Mouse (Mus musculus): ENCODE data around the gene Pprc1. TPM values are rescaled to one million over a fixed set of nuclear protein-coding genes. Genes with fewer than 3 reads are reported as not detected.

Gene Pprc1
- polyA plus RNA-seq, 1 experiment, result 10.1 TPM

DNA sequence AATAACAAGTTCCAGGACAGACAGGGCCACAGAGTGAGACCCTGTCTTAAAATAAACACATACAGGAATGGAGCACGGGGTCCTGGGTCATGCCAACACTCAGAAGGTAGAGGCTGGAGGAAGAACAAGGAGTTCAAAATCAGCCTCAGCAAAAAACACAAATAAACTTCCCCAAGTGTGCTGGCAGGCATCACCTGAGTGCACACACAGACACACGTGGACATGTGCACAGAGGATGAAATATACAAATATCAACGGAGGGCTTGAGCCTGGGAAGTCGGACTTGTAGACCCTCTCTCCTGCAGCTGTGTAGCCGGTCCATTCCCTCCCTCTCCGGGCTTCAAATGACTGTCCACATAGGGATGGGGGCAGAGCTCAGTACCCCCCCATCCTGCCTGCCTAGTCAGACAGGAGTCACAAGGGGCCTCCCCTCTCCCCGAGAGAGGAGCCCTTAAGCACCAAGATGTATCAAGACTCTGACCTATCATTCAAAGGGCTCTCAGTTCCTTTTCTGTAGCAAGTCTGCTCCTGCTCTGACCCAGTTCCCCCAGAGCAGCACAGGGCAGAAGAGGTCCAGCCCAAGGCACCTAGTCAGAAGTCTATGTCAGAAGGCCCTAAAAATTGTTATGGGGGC, 3.3 kb upstream of the Pprc1 start:
- Histone ChIP-seq H3K4me1 (ENCODE audit: control insufficient read depth, insufficient read depth, low read length) (peaks cover 21% of the 10 kb centered on the region), H3K36me3 (ENCODE audit: control insufficient read depth, insufficient read depth, low read length) (no peaks in the 10 kb centered on the region), H3K4me3 (ENCODE audit: control insufficient read depth, low read depth, low read length) (no peak overlapping the region), H3K27ac (ENCODE audit: control insufficient read depth, insufficient read depth, low read depth, low read length) (no peak overlapping the region), H3K27me3 (ENCODE audit: control insufficient read depth, insufficient read depth, low read length) (no peaks in the 10 kb centered on the region)
- no peak for TF ChIP-seq CTCF (IDR thresholded peaks at IDR 0.05; ENCODE audit: control insufficient read depth, insufficient read depth, insufficient replicate concordance, low read depth, low read length)
- TF ChIP-seq POLR2A (IDR thresholded peaks at IDR 0.05; ENCODE audit: control insufficient read depth, low read depth, low read length), result no peak

DNA sequence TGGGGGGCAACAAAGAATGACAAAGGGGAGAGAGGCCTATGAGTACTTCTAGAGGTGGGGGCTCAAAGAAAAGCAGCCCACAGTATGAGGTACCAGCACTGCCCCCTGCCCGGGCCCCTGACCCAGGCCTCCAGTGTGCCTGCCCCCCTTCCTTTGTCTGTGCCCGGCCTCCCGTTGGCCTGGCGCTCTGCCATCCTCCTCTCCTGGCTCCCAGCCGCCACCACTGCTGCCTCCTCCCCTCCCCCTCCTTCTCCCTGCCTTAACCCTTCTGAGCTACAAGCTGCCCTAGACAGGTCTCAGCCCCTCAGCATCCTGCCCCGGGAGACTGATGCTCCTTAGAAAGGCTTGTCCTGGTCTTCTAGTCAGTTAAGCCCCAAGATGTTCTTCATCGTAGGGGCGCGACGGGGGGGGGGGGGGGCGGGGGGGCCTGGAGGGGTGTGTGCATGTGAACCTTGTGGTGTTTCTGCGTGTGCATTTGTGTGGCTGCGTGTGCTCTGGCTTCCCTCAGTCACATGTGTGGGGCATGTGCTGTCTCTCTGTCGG, 2.7 kb upstream of the Pprc1 start:
- H3K4me1 ChIP-seq (ENCODE audit: control insufficient read depth, insufficient read depth, low read length), result peaks cover 24% of the 10 kb centered on the region
- H3K27me3 ChIP-seq (ENCODE audit: control insufficient read depth, insufficient read depth, low read length), result no peaks in the 10 kb centered on the region
- H3K36me3 ChIP-seq (ENCODE audit: control insufficient read depth, insufficient read depth, low read length), result no peaks in the 10 kb centered on the region
- TF ChIP-seq CTCF (IDR thresholded peaks at IDR 0.05; ENCODE audit: control insufficient read depth, insufficient read depth, insufficient replicate concordance, low read depth, low read length) (no peak), POLR2A (IDR thresholded peaks at IDR 0.05; ENCODE audit: control insufficient read depth, low read depth, low read length) (no peak)
- H3K4me3 ChIP-seq (ENCODE audit: control insufficient read depth, low read depth, low read length), result no peak overlapping the region
- H3K27ac ChIP-seq (ENCODE audit: control insufficient read depth, insufficient read depth, low read depth, low read length), result no peak overlapping the region

DNA sequence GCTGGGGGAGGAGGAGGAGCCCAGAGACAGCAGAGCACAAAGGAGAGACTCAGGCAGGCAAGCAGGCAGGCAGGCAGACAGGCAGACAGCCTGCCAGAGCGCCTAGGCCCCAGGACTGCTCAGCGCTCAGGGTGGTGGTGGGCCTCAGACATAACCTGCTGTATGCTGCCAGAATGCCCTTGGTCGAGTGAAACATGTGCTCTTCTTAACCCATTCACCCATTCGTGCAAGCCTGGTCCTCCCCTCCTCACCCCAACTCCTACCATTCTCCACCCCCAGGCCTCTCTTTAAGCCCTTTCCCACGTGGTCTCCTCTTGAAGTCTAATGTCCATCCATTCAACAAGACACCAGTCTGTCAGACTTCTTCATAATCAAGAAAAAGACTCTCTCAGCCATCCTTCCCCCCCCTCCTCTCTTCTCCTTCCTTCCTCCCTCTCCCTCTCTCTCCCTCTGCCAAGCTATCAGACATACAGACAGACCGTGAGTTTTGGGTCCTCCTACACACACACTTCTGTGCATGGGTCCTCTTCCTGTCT, 2.1 kb upstream of the Pprc1 start:
- Histone ChIP-seq H3K4me3 (ENCODE audit: control insufficient read depth, low read depth, low read length) (no peak overlapping the region), H3K36me3 (ENCODE audit: control insufficient read depth, insufficient read depth, low read length) (no peaks in the 10 kb centered on the region), H3K27ac (ENCODE audit: control insufficient read depth, insufficient read depth, low read depth, low read length) (no peak overlapping the region), H3K4me1 (ENCODE audit: control insufficient read depth, insufficient read depth, low read length) (peaks cover 24% of the 10 kb centered on the region), H3K27me3 (ENCODE audit: control insufficient read depth, insufficient read depth, low read length) (no peaks in the 10 kb centered on the region)
- TF ChIP-seq POLR2A (IDR thresholded peaks at IDR 0.05; ENCODE audit: control insufficient read depth, low read depth, low read length) (no peak), CTCF (IDR thresholded peaks at IDR 0.05; ENCODE audit: control insufficient read depth, insufficient read depth, insufficient replicate concordance, low read depth, low read length) (no peak)

DNA sequence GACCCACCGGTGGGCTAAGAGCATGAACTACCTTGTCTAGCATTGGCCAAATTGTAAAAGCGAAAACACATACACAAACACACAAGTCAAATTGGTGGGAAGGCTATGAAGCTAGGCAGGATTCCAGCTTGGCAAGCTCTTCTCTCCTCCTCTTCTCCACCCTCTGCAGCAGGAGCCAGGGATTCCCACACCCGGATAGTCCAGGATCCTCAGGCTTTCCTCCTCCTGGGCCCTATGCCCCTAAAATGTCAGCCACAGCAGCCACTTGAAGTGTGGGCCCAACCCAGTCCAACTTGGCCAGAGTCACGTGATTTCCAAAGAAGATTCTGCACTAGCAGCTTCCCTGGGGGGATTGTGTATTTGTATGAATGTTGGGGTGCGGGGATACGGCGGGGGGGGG, 1.3 kb upstream of the Pprc1 start:
- no peaks in the 10 kb centered on the region for H3K27me3 ChIP-seq (ENCODE audit: control insufficient read depth, insufficient read depth, low read length)
- no peaks in the 10 kb centered on the region for H3K36me3 ChIP-seq (ENCODE audit: control insufficient read depth, insufficient read depth, low read length)
- no peak overlapping the region for H3K4me3 ChIP-seq (ENCODE audit: control insufficient read depth, low read depth, low read length)
- H3K27ac ChIP-seq (ENCODE audit: control insufficient read depth, insufficient read depth, low read depth, low read length), result no peak overlapping the region
- TF ChIP-seq CTCF (IDR thresholded peaks at IDR 0.05; ENCODE audit: control insufficient read depth, insufficient read depth, insufficient replicate concordance, low read depth, low read length) (no peak), POLR2A (IDR thresholded peaks at IDR 0.05; ENCODE audit: control insufficient read depth, low read depth, low read length) (no peak)
- H3K4me1 ChIP-seq (ENCODE audit: control insufficient read depth, insufficient read depth, low read length), result peaks cover 24% of the 10 kb centered on the region

DNA sequence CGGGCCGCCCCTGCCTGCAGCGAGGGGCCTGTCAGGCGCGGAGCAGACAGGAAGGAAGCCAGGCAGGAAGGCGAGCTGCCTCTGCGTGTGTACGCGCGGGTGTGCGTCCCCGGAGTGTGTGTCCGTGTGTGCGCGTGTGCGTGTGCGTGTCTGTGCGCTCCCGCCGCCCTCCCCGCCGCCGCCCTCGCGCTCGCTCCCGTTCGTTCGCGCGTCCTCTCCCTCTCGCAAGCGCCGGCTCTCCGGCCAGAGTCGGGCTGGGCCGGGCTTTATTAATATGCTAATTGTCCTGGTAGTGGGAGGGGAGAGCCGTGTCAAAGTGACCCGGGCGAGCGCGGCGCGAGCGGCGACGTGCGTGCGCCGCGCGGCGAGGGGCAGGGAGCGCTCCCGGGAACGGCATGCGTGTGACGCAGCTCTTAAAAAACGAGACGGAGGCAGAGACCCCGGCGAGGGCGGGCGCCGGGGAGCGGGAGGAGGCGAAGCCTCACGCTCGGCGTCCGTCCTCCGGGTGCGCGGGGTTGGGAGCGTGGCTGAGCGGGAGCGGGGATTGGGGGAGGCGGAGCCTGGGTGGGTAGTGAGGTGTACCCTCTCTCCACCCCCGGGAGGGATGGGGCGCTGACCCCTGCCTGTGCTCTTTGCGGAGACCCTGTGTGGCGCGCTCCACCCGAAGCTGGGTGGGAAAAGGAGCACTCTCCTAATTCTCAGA, 458 bp downstream of the Pprc1 start, which contains the start of gene Ldb1:
Gene Ldb1, minus strand, starts transcription at position 222 of the 703 bp plus-strand sequence.
- Histone ChIP-seq H3K36me3 (ENCODE audit: control insufficient read depth, insufficient read depth, low read length) (no peaks in the 10 kb centered on the region), H3K27me3 (ENCODE audit: control insufficient read depth, insufficient read depth, low read length) (no peaks in the 10 kb centered on the region), H3K4me3 (ENCODE audit: control insufficient read depth, low read depth, low read length) (peak within 1 kb of the TSS; percentile 88), H3K27ac (ENCODE audit: control insufficient read depth, insufficient read depth, low read depth, low read length) (peak within 1 kb of the TSS; percentile 95), H3K4me1 (ENCODE audit: control insufficient read depth, insufficient read depth, low read length) (peaks cover 13% of the 10 kb centered on the region)
- TF ChIP-seq POLR2A (IDR thresholded peaks at IDR 0.05; ENCODE audit: control insufficient read depth, low read depth, low read length) (peak; percentile 49; the same call in 1 of the 2 replicates), CTCF (IDR thresholded peaks at IDR 0.05; ENCODE audit: control insufficient read depth, insufficient read depth, insufficient replicate concordance, low read depth, low read length) (no peak)

DNA sequence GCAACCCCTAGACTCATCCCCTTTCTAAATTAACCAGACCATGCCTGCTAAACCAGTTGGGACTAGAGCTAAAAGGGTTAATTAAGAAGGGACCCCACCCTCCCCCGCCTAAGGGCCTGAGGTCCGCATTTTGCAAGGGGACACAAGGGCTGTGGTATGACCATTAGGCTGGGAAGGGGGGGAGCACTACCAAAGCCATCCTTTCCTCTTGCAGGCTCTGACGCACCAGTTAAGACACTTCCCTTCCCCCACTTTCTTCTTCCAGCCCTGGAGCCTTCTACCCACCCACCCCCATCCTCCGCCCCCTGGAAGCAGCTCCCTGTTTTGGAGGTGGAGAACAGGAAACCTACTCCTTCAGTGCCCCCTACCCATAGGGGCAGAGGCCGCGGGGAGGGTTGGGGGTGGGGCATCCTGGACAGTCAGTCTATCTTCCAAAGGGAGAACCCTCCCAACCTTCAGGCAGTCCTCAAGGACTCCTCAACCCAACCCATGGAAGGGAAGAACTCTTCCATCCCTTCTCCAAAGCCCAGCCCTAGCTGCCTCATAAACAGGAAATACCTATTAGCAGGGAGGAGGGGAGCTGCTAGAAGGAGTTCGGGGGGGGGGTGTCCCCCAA, 1.1 kb downstream of the Pprc1 start:
- H3K4me1 ChIP-seq (ENCODE audit: control insufficient read depth, insufficient read depth, low read length), result peaks cover 13% of the 10 kb centered on the region
- TF ChIP-seq CTCF (IDR thresholded peaks at IDR 0.05; ENCODE audit: control insufficient read depth, insufficient read depth, insufficient replicate concordance, low read depth, low read length) (no peak), POLR2A (IDR thresholded peaks at IDR 0.05; ENCODE audit: control insufficient read depth, low read depth, low read length) (no peak)

DNA sequence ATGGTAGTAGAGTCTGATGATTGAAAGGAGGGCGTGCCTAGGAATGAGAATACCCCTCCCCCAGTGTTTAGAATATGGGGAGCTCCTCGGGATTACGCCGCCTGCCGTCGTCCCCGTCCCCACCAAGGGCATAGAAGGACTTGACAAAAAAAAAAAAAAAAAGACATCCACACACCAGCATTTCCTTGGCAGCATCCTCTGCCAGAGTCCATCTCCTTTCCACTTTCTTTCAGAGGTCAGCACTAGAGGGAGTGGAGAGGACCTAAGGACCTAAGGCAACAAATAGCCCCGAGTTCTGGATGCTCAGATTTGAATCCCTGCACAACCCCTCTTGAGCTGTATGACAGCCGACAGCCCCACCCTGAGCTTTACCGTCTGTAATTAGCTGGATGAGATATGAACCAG, 1.9 kb downstream of the Pprc1 start:
- Histone ChIP-seq H3K4me1 (ENCODE audit: control insufficient read depth, insufficient read depth, low read length) (peaks cover 13% of the 10 kb centered on the region), H3K27me3 (ENCODE audit: control insufficient read depth, insufficient read depth, low read length) (no peaks in the 10 kb centered on the region), H3K4me3 (ENCODE audit: control insufficient read depth, low read depth, low read length) (no peak overlapping the region), H3K27ac (ENCODE audit: control insufficient read depth, insufficient read depth, low read depth, low read length) (peak overlapping the region; percentile 18; the same call in 1 of the 2 replicates), H3K36me3 (ENCODE audit: control insufficient read depth, insufficient read depth, low read length) (no peaks in the 10 kb centered on the region)
- TF ChIP-seq POLR2A (IDR thresholded peaks at IDR 0.05; ENCODE audit: control insufficient read depth, low read depth, low read length) (no peak), CTCF (IDR thresholded peaks at IDR 0.05; ENCODE audit: control insufficient read depth, insufficient read depth, insufficient replicate concordance, low read depth, low read length) (no peak)

More for the DNA sequence above, 1.1 kb downstream of the Pprc1 start:
- peak overlapping the region; percentile 95 for H3K27ac ChIP-seq (ENCODE audit: control insufficient read depth, insufficient read depth, low read depth, low read length)
- H3K27me3 ChIP-seq (ENCODE audit: control insufficient read depth, insufficient read depth, low read length), result no peaks in the 10 kb centered on the region
- H3K36me3 ChIP-seq (ENCODE audit: control insufficient read depth, insufficient read depth, low read length), result no peaks in the 10 kb centered on the region
- H3K4me3 ChIP-seq (ENCODE audit: control insufficient read depth, low read depth, low read length), result peak overlapping the region; percentile 88

All from testis, adult 2 months (tissue).